Mouse (Mus musculus): ENCODE measurements around the gene Olfr593.
"Not testable (repeated sequence)": the region's sequence is repeated elsewhere in the genome, so short reads cannot be mapped to it uniquely, and the experiment has no call there.

Gene Olfr593

DNA sequence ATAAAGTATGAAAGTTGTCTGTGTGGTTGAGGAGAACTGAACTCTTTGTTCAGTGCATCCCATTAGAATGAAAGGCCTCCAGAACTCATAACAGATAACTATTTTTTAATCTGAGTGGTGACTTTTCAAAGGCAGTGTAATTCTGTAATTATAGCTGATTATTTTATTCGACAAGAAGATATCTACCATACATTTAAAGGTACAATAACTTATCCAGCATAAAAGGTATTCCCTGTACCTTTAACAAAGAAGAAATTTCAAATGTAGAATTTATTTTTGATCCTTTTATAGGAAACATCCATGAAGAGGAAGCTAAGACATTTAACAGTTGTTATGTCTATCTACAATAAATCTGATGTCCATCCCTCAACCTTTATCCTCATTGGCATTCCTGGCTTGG lies at the start of gene Olfr593:
Gene Olfr593 (plus strand): TSS at position 301 of the 400 bp plus-strand sequence.
- no peak for DNase-seq (ENCODE audit: low spot score)

GRCm38 (mm10) chr7:103169697-103170096 lies 42.0 kb upstream of the Olfr593 start:
- no peak for DNase-seq (ENCODE audit: low spot score)

DNA sequence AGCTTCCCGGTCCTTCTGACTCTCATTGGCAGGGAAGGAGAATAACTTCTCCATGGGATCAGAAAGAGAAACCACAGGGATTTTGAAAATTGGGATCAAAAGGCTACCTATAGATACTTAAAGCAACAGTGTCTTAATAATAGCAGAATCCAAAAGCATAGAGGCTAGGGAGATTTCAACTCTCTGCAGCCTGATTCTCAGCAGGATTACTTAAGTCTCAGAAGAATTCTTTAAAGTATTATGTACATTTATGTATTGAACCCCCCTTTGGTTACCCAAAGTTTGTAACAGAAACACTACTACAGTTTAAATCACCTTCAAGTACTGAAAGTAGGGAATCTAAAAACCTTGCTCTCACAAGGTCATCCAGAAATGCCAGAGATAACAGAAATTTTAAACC lies 33.4 kb upstream of the Olfr593 start, which contains the start of gene Olfr591:
Gene Olfr591 (minus strand): TSS at position 101 of the 400 bp plus-strand sequence.
- DNase-seq (ENCODE audit: low spot score), result no peak

DNA sequence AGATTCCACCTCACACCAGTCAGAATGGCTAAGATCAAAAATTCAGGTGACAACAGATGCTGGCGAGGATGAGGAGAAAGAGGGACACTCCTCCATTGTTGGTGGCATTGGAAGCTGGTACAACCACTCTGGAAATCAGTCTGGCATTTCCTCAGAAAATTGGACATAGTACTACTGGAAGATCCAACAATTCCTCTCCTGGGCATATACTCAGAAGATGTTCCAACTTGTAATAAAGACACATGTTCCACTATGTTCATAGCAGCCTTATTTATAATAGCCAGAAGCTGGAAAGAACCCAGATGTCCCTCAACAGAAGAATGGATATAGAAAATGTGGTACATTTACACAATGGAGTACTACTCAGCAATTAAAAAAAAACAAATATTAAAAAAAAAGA lies 27.2 kb upstream of the Olfr593 start, which contains the start of gene Olfr592:
Gene Olfr592 (plus strand): TSS at position 301 of the 400 bp plus-strand sequence.
- not testable (repeated sequence) for DNase-seq (ENCODE audit: low spot score)

GRCm38 (mm10) chr7:103212050-103212449 lies 388 bp downstream of the Olfr593 start:
- not testable (repeated sequence) for DNase-seq (ENCODE audit: low spot score)

DNA sequence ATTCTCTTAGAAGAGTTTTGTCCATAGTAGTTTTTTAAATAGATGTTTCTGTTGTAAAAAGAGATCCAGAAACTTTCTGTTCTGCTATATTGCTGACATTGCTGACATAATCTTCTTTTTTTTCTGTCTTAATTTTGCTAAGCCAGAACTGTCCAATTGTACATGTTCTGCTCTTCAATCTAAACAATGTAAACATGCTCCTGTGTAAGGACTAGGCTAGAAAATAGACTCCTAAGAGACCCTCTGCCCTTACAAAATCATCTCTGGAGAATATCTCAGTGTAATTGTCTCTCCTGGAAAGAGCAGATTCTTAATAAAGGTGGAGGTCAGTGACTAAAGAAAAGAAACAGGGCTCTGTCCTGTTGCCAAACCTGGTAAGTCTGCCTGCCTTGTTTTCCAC lies 5.0 kb downstream of the Olfr593 start, which contains the start of gene Olfr594:
Gene Olfr594 (plus strand): TSS at position 301 of the 400 bp plus-strand sequence.
- DNase-seq (ENCODE audit: low spot score), result no peak

DNA sequence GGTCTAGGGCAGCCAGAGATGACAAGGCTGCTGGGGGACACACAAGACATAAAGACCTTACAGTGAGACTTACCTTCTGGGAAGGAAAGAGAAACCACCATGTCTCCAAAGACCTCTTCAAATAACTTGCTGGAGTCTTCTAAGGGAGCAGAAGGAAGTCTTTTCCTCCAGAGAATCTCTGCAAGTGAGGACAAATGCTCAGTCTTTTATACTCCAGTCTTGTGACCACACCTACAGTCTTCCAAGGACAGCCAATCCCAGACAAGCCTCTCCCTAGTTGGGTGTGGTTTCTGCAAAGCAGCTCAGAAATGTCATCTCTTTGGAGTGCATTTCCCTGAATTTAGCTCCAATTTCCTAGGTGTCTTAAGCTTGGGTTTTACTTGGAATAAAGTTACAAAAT lies 40.7 kb downstream of the Olfr593 start, which contains the start of gene Usp17ld:
Gene Usp17ld (minus strand): TSS at position 101 of the 400 bp plus-strand sequence.
- DNase-seq (ENCODE audit: low spot score), result not testable (repeated sequence)
